Mouse (Mus musculus) lung, adult 2 months (tissue): Measurements from ENCODE around the gene Cstf3.
"Not testable (repeated sequence)": the region's sequence is repeated elsewhere in the genome, so short reads cannot be mapped to it uniquely, and the experiment has no call there.

Source experiments
- CTCF ChIP-seq: fragments of 200-500 bp; IDR thresholded peaks from 2 replicates; pipeline ENCODE4 v1.5.1; 2011; ENCODE audit warnings: mild to moderate bottlenecking, low read length, control low read depth; ENCODE audit not compliant: insufficient read depth
- POLR2A ChIP-seq: fragments of 200-500 bp; IDR thresholded peaks from 2 replicates; pipeline ENCODE4 v1.6.1; 2011; ENCODE audit warnings: low read depth, mild to moderate bottlenecking, control low read depth, low read length, borderline replicate concordance; ENCODE audit errors: extremely low read depth

- TF ChIP-seq POLR2A, CTCF: not testable (repeated sequence)
Observed at GRCm38 (mm10) chr2:104556711-104557110, 33.6 kb upstream of the Cstf3 start.
